Mouse (Mus musculus) lung, postnatal 0 days (tissue): ENCODE results near the gene Cux1.

ENCODE experiments used
- CTCF ChIP-seq: IDR thresholded peaks from 2 replicates; pipeline ENCODE4 v1.5.1; 2016; ENCODE audit warnings: antibody characterized with exemption, mild to moderate bottlenecking
- EP300 ChIP-seq: IDR thresholded peaks from 2 replicates; pipeline ENCODE4 v1.6.1; 2016; ENCODE audit warnings: antibody characterized with exemption, mild to moderate bottlenecking, control low read depth

- TF ChIP-seq CTCF (peak; percentile 68), EP300 (no peak)
These were observed 285.9 kb downstream of the Cux1 start for GRCm38 (mm10) chr5:136281351-136281750.
